Mouse (Mus musculus) midbrain, postnatal 0 days (tissue): ENCODE results near the gene Rps15a. TPM values are rescaled to one million over a fixed set of nuclear protein-coding genes. Genes with fewer than 3 reads are reported as not detected.
A peak's percentile ranks its signal among the peaks of the same experiment; 100 is the strongest.

Experiments used
- ATAC-seq: fragments of 200-750 bp; cut with Nextera tagmentation; 2 replicates; pipeline ENCODE4 v1.8.0; 2017; ENCODE audit warnings: moderate number of reproducible peaks, mild to moderate bottlenecking, moderate TSS enrichment, moderate library complexity; ENCODE audit not compliant: low FRiP score
- DNase-seq: peaks from one replicate; pipeline ENCODE4 v3.0.0-alpha.2; 2015; ENCODE audit warnings: low spot score
- H3K27ac ChIP-seq: fragments of 300-500 bp; sonication (generic); 2 replicates; pipeline ENCODE4 v1.5.1; 2014; ENCODE audit warnings: low read depth, mild to moderate bottlenecking, low read length, mixed read lengths
- H3K27me3 ChIP-seq: fragments of 300-500 bp; sonication (generic); 2 replicates; pipeline ENCODE4 v1.6.1; 2014; ENCODE audit warnings: low read length, control low read depth, mixed read lengths; ENCODE audit not compliant: insufficient read depth
- H3K36me3 ChIP-seq: fragments of 300-500 bp; sonication (generic); 2 replicates; pipeline ENCODE4 v1.6.1; 2014; ENCODE audit warnings: low read length, control low read depth, mixed read lengths; ENCODE audit not compliant: insufficient read depth
- H3K4me1 ChIP-seq: fragments of 300-500 bp; sonication (generic); 2 replicates; pipeline ENCODE4 v1.6.1; 2014; ENCODE audit warnings: mild to moderate bottlenecking, control low read depth, antibody characterized with exemption, low read length, mixed read lengths; ENCODE audit not compliant: insufficient read depth
- H3K4me2 ChIP-seq: fragments of 300-500 bp; sonication (generic); 2 replicates; pipeline ENCODE4 v1.6.1; 2014; ENCODE audit warnings: low read depth, mild to moderate bottlenecking, low read length, mixed read lengths; ENCODE audit not compliant: poor library complexity, severe bottlenecking
- H3K4me3 ChIP-seq: fragments of 300-500 bp; sonication (generic); 2 replicates; pipeline ENCODE4 v1.5.1; 2014; ENCODE audit warnings: low read depth, mild to moderate bottlenecking, low read length, moderate library complexity
- H3K9ac ChIP-seq: fragments of 300-500 bp; sonication (generic); replicated peaks from 2 replicates; pipeline ENCODE4 v1.6.1; 2014; ENCODE audit warnings: mild to moderate bottlenecking, low read length, moderate library complexity, mixed read lengths; ENCODE audit not compliant: poor library complexity, severe bottlenecking
- H3K9me3 ChIP-seq: fragments of 300-500 bp; sonication (generic); 2 replicates; pipeline ENCODE4 v1.6.1; 2016; ENCODE audit warnings: low read length, control low read depth
- CTCF ChIP-seq: IDR thresholded peaks from 2 replicates; pipeline ENCODE4 v1.5.1; 2016; ENCODE audit warnings: antibody characterized with exemption, mild to moderate bottlenecking
- WGBS: fragments of 180-500 bp; shearing (Covaris S2); extraction: QIAGEN DNeasy Blood & Tissue Kit; methylation state at CpG from one replicate; pipeline ENCODE4 v1.1.7; 2014; 5-methylcytosine and 5-hydroxymethylcytosine counted together
- polyA plus RNA-seq: library from polyadenylated mRNA; unstranded; fragments of >200 nt; fragmentation: Nextera tagmentation; extraction: Ambion mirVana; gene quantifications from 2 replicates; pipeline ENCODE4 v1.2.1, GENCODE M21; 2015
- total RNA-seq: library from RNA; depleted of rRNA; stranded (reverse); fragments of >200 nt; gene quantifications from 2 replicates; pipeline ENCODE4 v1.2.3, GENCODE M21; 2014; rRNA removed

The Rps15a gene
- total and polyA plus RNA-seq, 2 experiments from 2014 or later: 242 to 322 TPM

- peak; percentile 100 for TF ChIP-seq CTCF
- 43% methylated on average over 4 of the region's 4 CpGs for WGBS
These were observed 13.8 kb downstream of the Rps15a start for GRCm38 (mm10) chr7:118102231-118102630.

GRCm38 (mm10) chr7:118097615-118098014 is 18.4 kb downstream of the Rps15a start:
- no peaks in the 10 kb centered on the region for H3K27me3 ChIP-seq
- TF ChIP-seq CTCF: no peak
- ATAC-seq: no peak
- DNase-seq: no peak
- H3K9ac ChIP-seq: no peak overlapping the region
- no peak overlapping the region for H3K4me2 ChIP-seq
- no peaks in the 10 kb centered on the region for H3K9me3 ChIP-seq
- H3K4me1 ChIP-seq: no peaks in the 10 kb centered on the region
- H3K36me3 ChIP-seq: no peaks in the 10 kb centered on the region
- 76% methylated on average over 7 of the region's 7 CpGs for WGBS
- no peak overlapping the region for H3K4me3 ChIP-seq
- no peak overlapping the region for H3K27ac ChIP-seq

More at GRCm38 (mm10) chr7:118102231-118102630, 13.8 kb downstream of the Rps15a start:
- H3K36me3 ChIP-seq: peaks cover 9% of the 10 kb centered on the region
- H3K9ac ChIP-seq: no peak overlapping the region
- H3K4me1 ChIP-seq: no peaks in the 10 kb centered on the region
- ATAC-seq (0 out of 2 replicates have a peak, but pooled peaks have one; percentile 9), DNase-seq (peak; percentile 86)
- no peaks in the 10 kb centered on the region for H3K9me3 ChIP-seq
- H3K27me3 ChIP-seq: no peaks in the 10 kb centered on the region
- H3K27ac ChIP-seq: no peak overlapping the region
- H3K4me3 ChIP-seq: no peak overlapping the region
- H3K4me2 ChIP-seq: no peak overlapping the region

- no peak for DNase-seq
- 86% methylated on average over 4 of the region's 4 CpGs for WGBS
These were observed 36.0 kb downstream of the Rps15a start for GRCm38 (mm10) chr7:118079987-118080386.

GRCm38 (mm10) chr7:118079097-118079496 is 36.9 kb downstream of the Rps15a start:
- peak; percentile 42 for TF ChIP-seq CTCF
- Histone ChIP-seq H3K27ac (no peak overlapping the region), H3K9me3 (no peaks in the 10 kb centered on the region), H3K27me3 (no peaks in the 10 kb centered on the region), H3K9ac (no peak overlapping the region), H3K4me3 (no peak overlapping the region), H3K4me1 (no peaks in the 10 kb centered on the region), H3K4me2 (no peak overlapping the region), H3K36me3 (no peaks in the 10 kb centered on the region)
- ATAC-seq (no peak), DNase-seq (no peak)
- WGBS: 92% methylated on average over 5 of the region's 5 CpGs

More at GRCm38 (mm10) chr7:118079987-118080386, 36.0 kb downstream of the Rps15a start:
- H3K4me3 ChIP-seq: no peak overlapping the region
- no peaks in the 10 kb centered on the region for H3K27me3 ChIP-seq
- H3K4me2 ChIP-seq: no peak overlapping the region
- no peaks in the 10 kb centered on the region for H3K4me1 ChIP-seq
- H3K36me3 ChIP-seq: no peaks in the 10 kb centered on the region
- no peak overlapping the region for H3K27ac ChIP-seq
- no peak for TF ChIP-seq CTCF
- H3K9me3 ChIP-seq: no peaks in the 10 kb centered on the region
- ATAC-seq: no peak
- H3K9ac ChIP-seq: no peak overlapping the region

GRCm38 (mm10) chr7:118067261-118067660 is 48.7 kb downstream of the Rps15a start:
- no peak for DNase-seq
- Histone ChIP-seq H3K27ac (no peak overlapping the region), H3K4me2 (no peak overlapping the region), H3K9ac (no peak overlapping the region), H3K4me1 (no peaks in the 10 kb centered on the region), H3K27me3 (no peaks in the 10 kb centered on the region), H3K9me3 (no peaks in the 10 kb centered on the region), H3K4me3 (no peak overlapping the region), H3K36me3 (no peaks in the 10 kb centered on the region)
- 93% methylated on average over 5 of the region's 5 CpGs for WGBS
- TF ChIP-seq CTCF: no peak
- ATAC-seq: no peak

- no peak for ATAC-seq
These were observed 59.7 kb downstream of the Rps15a start for GRCm38 (mm10) chr7:118056300-118056699.

More at GRCm38 (mm10) chr7:118056300-118056699, 59.7 kb downstream of the Rps15a start:
- H3K27me3 ChIP-seq: no peaks in the 10 kb centered on the region
- H3K9me3 ChIP-seq: no peaks in the 10 kb centered on the region
- no peak overlapping the region for H3K9ac ChIP-seq
- H3K36me3 ChIP-seq: no peaks in the 10 kb centered on the region
- 81% methylated on average over 6 of the region's 6 CpGs for WGBS
- no peak for DNase-seq
- no peak overlapping the region for H3K4me3 ChIP-seq
- H3K4me2 ChIP-seq: no peak overlapping the region
- TF ChIP-seq CTCF: peak; percentile 57
- H3K27ac ChIP-seq: no peak overlapping the region
- H3K4me1 ChIP-seq: no peaks in the 10 kb centered on the region

Other genes starting within 250 kb of the Rps15a start
- gene Arl6ip1, start 13.5 kb upstream of the Rps15a start, total RNA-seq: 444 and 461 TPM in 2 replicates
- 651 and 727 TPM in 2 replicates for gene Arl6ip1, start 13.5 kb upstream of the Rps15a start, polyA plus RNA-seq
- 44.1 and 62.9 TPM in 2 replicates for gene Smg1, start 127.5 kb upstream of the Rps15a start, total RNA-seq
- 11.4 and 16.0 TPM in 2 replicates for gene Smg1, start 127.5 kb upstream of the Rps15a start, polyA plus RNA-seq